Mouse (Mus musculus): Measurements from ENCODE around the gene Trim17. TPM values are rescaled to one million over a fixed set of nuclear protein-coding genes. Genes with fewer than 3 reads are reported as not detected.

The Trim17 gene
- polyA plus RNA-seq, 1 experiment, result not detected

DNA sequence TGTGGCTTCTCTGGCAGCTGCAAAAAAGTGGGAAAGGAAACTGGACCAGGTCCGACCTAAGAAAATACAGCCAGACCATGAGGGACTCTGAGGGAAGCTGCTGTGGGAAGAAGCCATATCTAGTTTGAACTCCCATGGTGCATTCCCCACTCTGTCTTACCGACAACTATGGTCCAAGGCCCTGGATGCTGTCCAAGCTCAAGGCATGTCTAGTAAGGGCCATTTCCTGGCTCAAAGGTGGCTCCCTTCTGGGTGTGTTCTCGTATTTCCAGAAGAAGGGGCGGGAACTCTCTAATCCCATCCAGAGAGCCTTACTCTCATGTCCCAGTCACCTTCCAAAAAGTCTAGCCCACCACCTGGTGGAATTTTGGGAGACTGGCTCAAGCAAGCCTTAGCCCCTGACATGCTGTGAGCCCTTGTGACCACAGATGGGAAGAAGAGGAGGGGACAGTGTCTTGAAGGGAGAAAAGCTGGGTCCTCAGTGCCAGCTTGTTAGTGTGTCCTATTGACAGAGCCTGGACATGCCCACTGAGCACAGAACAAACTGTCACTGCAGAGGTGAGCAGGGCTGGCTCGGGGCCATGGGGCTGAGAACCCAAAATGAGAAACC, 26.0 kb downstream of the Trim17 start:
- TF ChIP-seq POLR2A (IDR thresholded peaks at IDR 0.05; ENCODE audit: insufficient read depth, low read depth, low read length) (no peak), CTCF (IDR thresholded peaks at IDR 0.05; ENCODE audit: insufficient read depth, low read depth, low read length) (no peak)
- no peak overlapping the region for H3K27ac ChIP-seq (ENCODE audit: insufficient read depth, low read depth, low read length)
- no peak overlapping the region for H3K4me3 ChIP-seq (ENCODE audit: insufficient read depth, low read depth, low read length)
- peaks cover 44% of the 10 kb centered on the region for H3K4me1 ChIP-seq (ENCODE audit: control insufficient read depth, insufficient read depth, low read length)
- 51% methylated on average over 5 of the region's 5 CpGs for WGBS

- WGBS, result 18% methylated on average over 14 of the region's 14 CpGs
- Histone ChIP-seq H3K4me3 (ENCODE audit: insufficient read depth, low read depth, low read length) (no peak overlapping the region), H3K4me1 (ENCODE audit: control insufficient read depth, insufficient read depth, low read length) (peaks cover 46% of the 10 kb centered on the region), H3K27ac (ENCODE audit: insufficient read depth, low read depth, low read length) (peak overlapping the region; percentile 29)
- no peak for TF ChIP-seq CTCF (IDR thresholded peaks at IDR 0.05; ENCODE audit: insufficient read depth, low read depth, low read length)
- no peak for TF ChIP-seq POLR2A (IDR thresholded peaks at IDR 0.05; ENCODE audit: insufficient read depth, low read depth, low read length)
Measured at GRCm38 (mm10) chr11:58981541-58982447, 27.3 kb downstream of the Trim17 start.

- WGBS, result 66% methylated on average over 18 of the region's 18 CpGs
- no peak for TF ChIP-seq CTCF (IDR thresholded peaks at IDR 0.05; ENCODE audit: insufficient read depth, low read depth, low read length)
- TF ChIP-seq POLR2A (IDR thresholded peaks at IDR 0.05; ENCODE audit: insufficient read depth, low read depth, low read length), result no peak
- H3K4me3 ChIP-seq (ENCODE audit: insufficient read depth, low read depth, low read length), result no peak overlapping the region
- peak overlapping the region; percentile 13 for H3K27ac ChIP-seq (ENCODE audit: insufficient read depth, low read depth, low read length)
- peaks cover 40% of the 10 kb centered on the region for H3K4me1 ChIP-seq (ENCODE audit: control insufficient read depth, insufficient read depth, low read length)
Measured at GRCm38 (mm10) chr11:58982471-58983097, 28.1 kb downstream of the Trim17 start.

DNA sequence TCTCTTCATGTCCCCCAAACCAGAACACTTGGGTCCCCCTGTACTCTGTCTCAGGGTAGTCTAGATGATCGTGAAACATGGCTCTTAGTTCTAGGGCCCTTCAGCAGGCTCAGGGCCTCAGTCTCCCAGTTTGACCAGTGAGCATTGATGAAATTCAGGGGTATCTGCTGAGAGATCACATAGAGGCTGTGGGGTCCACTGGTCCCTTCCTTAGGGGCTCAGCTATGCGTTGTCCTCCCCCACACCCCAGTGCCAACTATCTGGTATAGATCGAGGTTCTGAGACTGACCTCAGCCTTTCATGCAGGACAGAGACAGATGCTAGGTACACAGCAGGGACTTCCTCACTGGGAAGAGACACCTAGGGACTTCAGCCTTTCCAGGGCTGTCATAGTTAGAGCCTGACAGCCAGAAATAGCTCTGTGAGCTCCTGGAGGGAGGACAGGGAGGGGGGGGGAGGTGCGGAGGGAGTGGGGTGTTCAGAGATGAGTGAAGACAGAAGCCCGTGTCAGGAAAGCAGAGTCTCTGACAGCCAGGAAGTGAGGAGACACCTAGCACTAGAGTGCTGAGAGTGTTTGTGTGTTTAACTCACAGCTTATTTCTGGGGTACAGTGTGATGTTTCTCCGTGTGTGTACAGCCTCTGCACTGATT, 29.3 kb downstream of the Trim17 start:
- no peak for TF ChIP-seq POLR2A (IDR thresholded peaks at IDR 0.05; ENCODE audit: insufficient read depth, low read depth, low read length)
- no peak for TF ChIP-seq CTCF (IDR thresholded peaks at IDR 0.05; ENCODE audit: insufficient read depth, low read depth, low read length)
- no peak overlapping the region for H3K4me3 ChIP-seq (ENCODE audit: insufficient read depth, low read depth, low read length)
- peaks cover 40% of the 10 kb centered on the region for H3K4me1 ChIP-seq (ENCODE audit: control insufficient read depth, insufficient read depth, low read length)
- H3K27ac ChIP-seq (ENCODE audit: insufficient read depth, low read depth, low read length), result no peak overlapping the region
- WGBS, result 82% methylated on average over 6 of the region's 6 CpGs

- TF ChIP-seq CTCF (IDR thresholded peaks at IDR 0.05; ENCODE audit: insufficient read depth, low read depth, low read length), result no peak
- TF ChIP-seq POLR2A (IDR thresholded peaks at IDR 0.05; ENCODE audit: insufficient read depth, low read depth, low read length), result no peak
- H3K4me1 ChIP-seq (ENCODE audit: control insufficient read depth, insufficient read depth, low read length), result peaks cover 36% of the 10 kb centered on the region
Measured at GRCm38 (mm10) chr11:58984657-58985056, 30.2 kb downstream of the Trim17 start.

GRCm38 (mm10) chr11:58985299-58985917, 30.9 kb downstream of the Trim17 start:
- 85% methylated on average over 3 of the region's 3 CpGs for WGBS
- Histone ChIP-seq H3K4me3 (ENCODE audit: insufficient read depth, low read depth, low read length) (no peak overlapping the region), H3K27ac (ENCODE audit: insufficient read depth, low read depth, low read length) (no peak overlapping the region), H3K4me1 (ENCODE audit: control insufficient read depth, insufficient read depth, low read length) (peaks cover 28% of the 10 kb centered on the region)
- TF ChIP-seq POLR2A (IDR thresholded peaks at IDR 0.05; ENCODE audit: insufficient read depth, low read depth, low read length) (no peak), CTCF (IDR thresholded peaks at IDR 0.05; ENCODE audit: insufficient read depth, low read depth, low read length) (no peak)

More at GRCm38 (mm10) chr11:58984657-58985056, 30.2 kb downstream of the Trim17 start:
- Histone ChIP-seq H3K4me3 (ENCODE audit: insufficient read depth, low read depth, low read length) (no peak overlapping the region), H3K27ac (ENCODE audit: insufficient read depth, low read depth, low read length) (no peak overlapping the region)
- 91% methylated on average over 7 of the region's 7 CpGs for WGBS

GRCm38 (mm10) chr11:58989166-58989565, 34.7 kb downstream of the Trim17 start:
- 97% methylated on average over 4 of the region's 4 CpGs for WGBS
- no peak for TF ChIP-seq POLR2A (IDR thresholded peaks at IDR 0.05; ENCODE audit: insufficient read depth, low read depth, low read length)
- TF ChIP-seq CTCF (IDR thresholded peaks at IDR 0.05; ENCODE audit: insufficient read depth, low read depth, low read length), result no peak
- H3K4me1 ChIP-seq (ENCODE audit: control insufficient read depth, insufficient read depth, low read length), result peaks cover 12% of the 10 kb centered on the region
- no peak overlapping the region for H3K27ac ChIP-seq (ENCODE audit: insufficient read depth, low read depth, low read length)
- H3K4me3 ChIP-seq (ENCODE audit: insufficient read depth, low read depth, low read length), result no peak overlapping the region

GRCm38 (mm10) chr11:58990141-58990540, 35.7 kb downstream of the Trim17 start:
- Histone ChIP-seq H3K4me1 (ENCODE audit: control insufficient read depth, insufficient read depth, low read length) (peaks cover 17% of the 10 kb centered on the region), H3K4me3 (ENCODE audit: insufficient read depth, low read depth, low read length) (no peak overlapping the region), H3K27ac (ENCODE audit: insufficient read depth, low read depth, low read length) (no peak overlapping the region)
- TF ChIP-seq POLR2A (IDR thresholded peaks at IDR 0.05; ENCODE audit: insufficient read depth, low read depth, low read length) (no peak), CTCF (IDR thresholded peaks at IDR 0.05; ENCODE audit: insufficient read depth, low read depth, low read length) (no peak)
- WGBS, result 85% methylated on average over 17 of the region's 17 CpGs
